Mouse (Mus musculus) lung, embryonic 16.5 days (tissue): ENCODE results near the gene Otud7a. TPM values are rescaled to one million over a fixed set of nuclear protein-coding genes. Genes with fewer than 3 reads are reported as not detected.

ENCODE experiments used
- ATAC-seq: fragments of 200-750 bp; cut with Nextera tagmentation; 2 replicates; pipeline ENCODE4 v1.8.0; 2017; ENCODE audit warnings: low read depth, mild to moderate bottlenecking, moderate library complexity
- H3K27ac ChIP-seq: fragments of 300-500 bp; sonication (generic); 2 replicates; pipeline ENCODE4 v1.5.1; 2014; ENCODE audit warnings: mild to moderate bottlenecking, control low read depth, low read length
- H3K27me3 ChIP-seq: fragments of 300-500 bp; sonication (generic); 2 replicates; pipeline ENCODE4 v1.6.1; 2014; ENCODE audit warnings: low read depth, low read length, mixed read lengths; ENCODE audit not compliant: control insufficient read depth, insufficient read depth
- H3K36me3 ChIP-seq: fragments of 300-500 bp; sonication (generic); 2 replicates; pipeline ENCODE4 v1.6.1; 2014; ENCODE audit warnings: low read length; ENCODE audit not compliant: control insufficient read depth, insufficient read depth
- H3K4me1 ChIP-seq: fragments of 300-500 bp; sonication (generic); replicated peaks from 2 replicates; pipeline ENCODE4 v1.6.1; 2014; ENCODE audit warnings: low read length, mixed read lengths; ENCODE audit not compliant: control insufficient read depth, insufficient read depth
- H3K4me2 ChIP-seq: fragments of 300-500 bp; sonication (generic); 2 replicates; pipeline ENCODE4 v1.6.1; 2014; ENCODE audit warnings: low read depth, low read length, control low read depth
- H3K4me3 ChIP-seq: fragments of 300-500 bp; sonication (generic); 2 replicates; pipeline ENCODE4 v1.5.1; 2014; ENCODE audit warnings: mild to moderate bottlenecking, low read length, control low read depth
- H3K9ac ChIP-seq: fragments of 300-500 bp; sonication (generic); 2 replicates; pipeline ENCODE4 v1.6.1; 2014; ENCODE audit warnings: low read length, control low read depth
- H3K9me3 ChIP-seq: fragments of 300-500 bp; sonication (generic); 2 replicates; pipeline ENCODE4 v1.6.1; 2016; ENCODE audit warnings: low read length; ENCODE audit not compliant: control insufficient read depth
- WGBS: fragments of 180-500 bp; shearing (Covaris S2); extraction: QIAGEN DNeasy Blood & Tissue Kit; methylation state at CpG from one replicate; pipeline ENCODE4 v1.1.7; 2014; 5-methylcytosine and 5-hydroxymethylcytosine counted together
- polyA plus RNA-seq: library from polyadenylated mRNA; unstranded; fragments of >200 nt; fragmentation: Nextera tagmentation; extraction: Ambion mirVana; gene quantifications from 2 replicates; pipeline ENCODE4 v1.2.1, GENCODE M21; 2015

Gene Otud7a
- polyA plus RNA-seq, 1 experiment from 2014 or later = 0.20 TPM

DNA sequence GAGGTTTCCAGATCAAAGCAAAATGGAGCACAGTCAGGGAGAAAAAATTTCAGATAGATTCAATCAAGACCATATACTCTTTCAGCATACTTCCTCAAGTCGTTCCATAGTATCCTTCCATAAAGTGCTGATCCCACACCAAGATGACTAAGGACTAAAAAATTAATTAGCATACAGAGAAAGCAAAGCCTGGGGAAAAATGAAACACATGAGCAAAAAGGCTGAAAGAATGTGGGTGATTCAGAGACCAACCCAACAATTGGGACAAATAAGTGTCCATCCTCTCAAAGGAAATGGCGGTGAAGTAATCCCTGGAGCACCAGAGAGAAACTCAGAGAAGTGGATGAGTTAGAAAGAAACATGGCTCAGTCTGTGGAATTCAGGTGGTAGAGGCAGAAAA lies 38.5 kb downstream of the Otud7a start:
- Histone ChIP-seq H3K36me3 (no peaks in the 10 kb centered on the region), H3K27me3 (no peaks in the 10 kb centered on the region), H3K9ac (no peak overlapping the region), H3K4me2 (no peak overlapping the region), H3K27ac (no peak overlapping the region), H3K4me1 (no peaks in the 10 kb centered on the region), H3K9me3 (no peaks in the 10 kb centered on the region), H3K4me3 (no peak overlapping the region)
- no peak for ATAC-seq
- 94% methylated on average over 2 of the region's 2 CpGs for WGBS

GRCm38 (mm10) chr7:63497051-63497547 lies 52.5 kb downstream of the Otud7a start:
- Histone ChIP-seq H3K9me3 (no peaks in the 10 kb centered on the region), H3K4me3 (no peak overlapping the region), H3K9ac (no peak overlapping the region), H3K27me3 (no peaks in the 10 kb centered on the region), H3K27ac (no peak overlapping the region), H3K4me2 (no peak overlapping the region), H3K4me1 (no peaks in the 10 kb centered on the region), H3K36me3 (no peaks in the 10 kb centered on the region)
- WGBS = 62% methylated on average over 9 of the region's 9 CpGs
- no peak for ATAC-seq

DNA sequence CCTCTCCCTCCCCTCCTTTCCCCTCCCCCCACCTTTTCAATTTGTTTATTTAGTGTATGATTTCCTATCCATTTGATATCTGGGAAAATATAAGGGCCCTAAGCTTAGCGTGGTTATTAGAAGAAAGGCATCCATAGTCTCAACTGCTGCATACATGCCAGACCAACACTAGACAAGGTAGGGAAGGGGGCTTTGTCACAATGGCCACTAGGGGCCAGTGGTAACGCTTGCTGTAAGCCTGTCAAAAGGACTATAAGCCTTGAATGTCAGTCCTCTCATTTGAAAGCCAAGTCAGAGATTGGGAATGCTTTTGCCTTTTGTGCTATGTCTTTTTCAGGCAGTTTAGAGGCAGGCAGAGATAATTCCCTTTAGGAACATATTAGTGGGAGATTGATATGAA lies 59.7 kb downstream of the Otud7a start:
- H3K4me3 ChIP-seq = no peak overlapping the region
- H3K27ac ChIP-seq = no peak overlapping the region
- H3K9me3 ChIP-seq = no peaks in the 10 kb centered on the region
- H3K9ac ChIP-seq = no peak overlapping the region
- no peaks in the 10 kb centered on the region for H3K4me1 ChIP-seq
- H3K4me2 ChIP-seq = no peak overlapping the region
- H3K36me3 ChIP-seq = no peaks in the 10 kb centered on the region
- ATAC-seq = no peak
- no peaks in the 10 kb centered on the region for H3K27me3 ChIP-seq
- WGBS = 23% methylated on average over 2 of the region's 2 CpGs

DNA sequence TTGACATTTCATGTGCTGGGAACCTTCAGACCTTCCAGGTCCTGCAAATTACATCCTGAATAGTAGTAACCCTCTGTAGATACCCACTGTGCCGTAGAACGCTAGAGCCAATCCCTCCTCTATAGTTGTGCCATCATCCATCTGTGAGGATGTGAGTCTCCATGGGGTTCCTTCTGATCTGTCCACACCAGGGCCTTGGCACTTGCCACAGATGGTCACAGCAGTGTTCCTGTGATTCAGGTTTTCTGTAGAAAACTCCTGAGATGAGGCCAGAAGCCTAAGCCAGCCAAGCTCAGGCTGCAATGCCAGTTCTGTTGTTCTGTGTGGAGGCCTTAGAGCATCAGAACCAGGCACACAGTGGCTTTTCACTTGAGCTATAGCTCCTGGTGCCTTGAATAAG lies 63.5 kb downstream of the Otud7a start:
- H3K27ac ChIP-seq = no peak overlapping the region
- no peak overlapping the region for H3K4me2 ChIP-seq
- no peaks in the 10 kb centered on the region for H3K4me1 ChIP-seq
- H3K4me3 ChIP-seq = no peak overlapping the region
- no peaks in the 10 kb centered on the region for H3K27me3 ChIP-seq
- no peak overlapping the region for H3K9ac ChIP-seq
- 91% methylated on average over 2 of the region's 2 CpGs for WGBS
- H3K36me3 ChIP-seq = no peaks in the 10 kb centered on the region
- ATAC-seq = no peak
- no peaks in the 10 kb centered on the region for H3K9me3 ChIP-seq

GRCm38 (mm10) chr7:63509825-63510224 lies 65.3 kb downstream of the Otud7a start:
- no peaks in the 10 kb centered on the region for H3K36me3 ChIP-seq
- WGBS = 53% methylated on average over 1 of the region's 1 CpGs
- H3K9ac ChIP-seq = no peak overlapping the region

GRCm38 (mm10) chr7:63511458-63511857 lies 66.9 kb downstream of the Otud7a start:
- ATAC-seq = no peak
- Histone ChIP-seq H3K4me1 (no peaks in the 10 kb centered on the region), H3K27ac (no peak overlapping the region), H3K9me3 (no peaks in the 10 kb centered on the region), H3K36me3 (no peaks in the 10 kb centered on the region), H3K27me3 (no peaks in the 10 kb centered on the region), H3K4me3 (no peak overlapping the region), H3K9ac (no peak overlapping the region), H3K4me2 (no peak overlapping the region)

More at GRCm38 (mm10) chr7:63509825-63510224, 65.3 kb downstream of the Otud7a start:
- Histone ChIP-seq H3K27ac (no peak overlapping the region), H3K4me2 (no peak overlapping the region), H3K4me1 (no peaks in the 10 kb centered on the region), H3K27me3 (no peaks in the 10 kb centered on the region), H3K4me3 (no peak overlapping the region), H3K9me3 (no peaks in the 10 kb centered on the region)
- no peak for ATAC-seq

GRCm38 (mm10) chr7:63512561-63512960 lies 68.0 kb downstream of the Otud7a start:
- Histone ChIP-seq H3K4me1 (no peaks in the 10 kb centered on the region), H3K27me3 (no peaks in the 10 kb centered on the region), H3K36me3 (no peaks in the 10 kb centered on the region), H3K9me3 (no peaks in the 10 kb centered on the region), H3K4me3 (no peak overlapping the region), H3K4me2 (no peak overlapping the region), H3K27ac (no peak overlapping the region), H3K9ac (no peak overlapping the region)
- ATAC-seq = no peak
- 58% methylated on average over 2 of the region's 2 CpGs for WGBS

DNA sequence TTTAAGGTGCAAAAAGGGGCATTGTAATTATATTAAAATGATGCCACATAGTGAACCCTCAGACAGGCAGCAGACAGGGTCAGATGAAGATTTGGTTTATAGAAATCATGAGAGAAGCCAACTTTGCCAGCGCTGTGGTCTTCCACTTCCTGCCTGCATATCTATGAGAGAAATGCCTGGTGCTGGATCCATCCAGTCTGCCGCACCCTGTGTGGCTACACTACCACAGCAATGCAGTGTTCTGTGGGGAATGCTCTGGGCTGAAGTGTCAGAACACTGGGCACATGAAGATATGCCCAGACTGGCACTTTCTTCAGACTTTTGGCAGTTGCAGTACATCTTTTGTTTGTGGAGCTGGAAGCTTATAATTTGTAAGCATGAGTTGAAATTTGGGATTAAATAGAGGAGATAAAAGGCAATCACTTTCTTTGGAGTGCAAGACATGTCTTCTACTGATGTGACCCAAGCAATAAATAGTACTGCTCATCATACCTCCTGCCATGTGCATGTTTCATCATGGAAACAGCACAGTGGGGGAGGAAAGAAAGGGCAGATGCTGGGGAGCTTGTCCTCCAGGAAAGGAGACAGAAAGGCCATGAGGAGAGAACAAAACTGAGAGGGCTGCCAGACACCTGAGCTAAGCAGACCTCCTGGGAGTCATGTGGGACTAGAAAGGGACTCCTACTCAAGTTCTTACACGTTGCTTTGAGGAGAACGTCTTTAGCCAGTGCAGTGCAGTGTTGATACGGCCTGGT lies 71.8 kb downstream of the Otud7a start:
- Histone ChIP-seq H3K9ac (no peak overlapping the region), H3K4me3 (no peak overlapping the region), H3K9me3 (no peaks in the 10 kb centered on the region), H3K36me3 (no peaks in the 10 kb centered on the region), H3K27me3 (no peaks in the 10 kb centered on the region), H3K27ac (no peak overlapping the region), H3K4me1 (no peaks in the 10 kb centered on the region), H3K4me2 (no peak overlapping the region)
- no peak for ATAC-seq
- 80% methylated on average over 5 of the region's 5 CpGs for WGBS

DNA sequence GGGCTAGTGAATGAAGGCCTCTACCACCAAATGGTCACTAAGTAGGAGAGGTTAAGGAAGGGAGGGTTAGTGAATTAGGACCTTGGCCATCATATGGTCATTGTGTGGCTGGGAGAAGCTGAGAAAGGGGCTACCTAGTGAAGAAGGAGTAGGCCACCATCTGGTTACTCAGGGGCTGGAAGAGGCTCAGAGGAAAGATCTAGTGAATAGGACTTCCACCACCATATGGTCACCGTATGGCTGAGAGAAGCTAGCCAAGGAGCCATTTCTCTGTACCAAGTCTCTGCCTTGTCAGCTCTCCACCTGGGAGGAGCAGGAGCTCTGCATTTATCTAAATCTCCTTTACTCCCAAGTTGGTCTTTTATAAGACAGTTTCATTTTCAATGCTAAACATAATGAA lies 75.7 kb downstream of the Otud7a start:
- Histone ChIP-seq H3K9ac (no peak overlapping the region), H3K4me3 (no peak overlapping the region), H3K27me3 (no peaks in the 10 kb centered on the region), H3K4me1 (no peaks in the 10 kb centered on the region), H3K27ac (no peak overlapping the region), H3K4me2 (no peak overlapping the region), H3K36me3 (no peaks in the 10 kb centered on the region), H3K9me3 (no peaks in the 10 kb centered on the region)
- 93% methylated on average over 1 of the region's 1 CpGs for WGBS
- no peak for ATAC-seq
